Mouse (Mus musculus) embryonic stem cell, embryonic (primary cell): ENCODE measurements around the gene Atad5.

Experiments
- CTCF ChIA-PET, 4 experiments: fragments of 300-600 bp in 2 of 4; fragments of 350-600 bp in 2 of 4; sonication (Branson Sonifier 250); formaldehyde crosslinking; loops; one replicate each; lab custom pipeline; 2022; ENCODE audit warnings: inconsistent platforms in 2 of 4; lab: Charles Lee
- POLR2A ChIA-PET, 4 experiments: fragments of 300-600 bp in 2 of 4; fragments of 350-600 bp in 2 of 4; sonication (Branson Sonifier 250); formaldehyde crosslinking; loops; one replicate each; lab custom pipeline; 2022; ENCODE audit warnings: antibody characterized with exemption in 4 of 4, inconsistent platforms in 1 of 4; lab: Charles Lee

Atad5 gene

DNA sequence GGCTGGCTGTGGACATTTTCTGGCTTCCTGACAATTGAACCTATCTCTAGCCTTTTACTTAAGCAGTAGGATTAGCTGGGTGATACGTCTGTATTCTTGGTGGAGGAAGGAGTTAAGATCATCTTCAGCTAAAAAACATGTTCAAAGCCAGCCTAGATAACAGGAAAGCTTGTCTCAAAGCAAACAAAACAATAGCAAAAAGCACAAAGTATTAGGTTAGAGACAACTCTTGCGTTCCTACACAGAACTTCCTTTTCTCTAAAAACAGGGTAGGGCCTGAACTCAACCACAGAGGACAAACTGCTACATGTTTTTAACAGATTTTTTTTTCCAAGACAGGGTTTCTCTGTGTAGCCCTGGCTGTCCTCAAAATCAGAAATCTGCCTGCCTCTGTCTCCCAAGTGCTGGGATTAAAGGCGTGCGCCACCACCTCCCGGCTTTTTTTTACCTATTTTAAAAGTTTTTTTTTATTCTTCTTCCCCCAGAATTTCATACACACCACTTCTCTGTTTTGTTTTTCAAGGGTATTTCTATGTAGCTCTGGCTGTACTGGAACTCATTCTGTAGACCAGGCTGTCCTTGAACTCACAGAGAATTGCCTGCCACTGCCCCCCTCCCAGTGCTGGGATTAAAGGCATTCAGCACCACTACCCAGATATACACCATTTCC is 13.5 kb upstream of the Atad5 start:
- POLR2A ChIA-PET, result interaction anchor here (0.6 to 5.2 kb wide), 9 partner anchors 8 to 133 kb away, joined by 3 to 38 read pairs (median 3); partner anchors contain the start of gene Rnf135 (in 1 of the 4)

DNA sequence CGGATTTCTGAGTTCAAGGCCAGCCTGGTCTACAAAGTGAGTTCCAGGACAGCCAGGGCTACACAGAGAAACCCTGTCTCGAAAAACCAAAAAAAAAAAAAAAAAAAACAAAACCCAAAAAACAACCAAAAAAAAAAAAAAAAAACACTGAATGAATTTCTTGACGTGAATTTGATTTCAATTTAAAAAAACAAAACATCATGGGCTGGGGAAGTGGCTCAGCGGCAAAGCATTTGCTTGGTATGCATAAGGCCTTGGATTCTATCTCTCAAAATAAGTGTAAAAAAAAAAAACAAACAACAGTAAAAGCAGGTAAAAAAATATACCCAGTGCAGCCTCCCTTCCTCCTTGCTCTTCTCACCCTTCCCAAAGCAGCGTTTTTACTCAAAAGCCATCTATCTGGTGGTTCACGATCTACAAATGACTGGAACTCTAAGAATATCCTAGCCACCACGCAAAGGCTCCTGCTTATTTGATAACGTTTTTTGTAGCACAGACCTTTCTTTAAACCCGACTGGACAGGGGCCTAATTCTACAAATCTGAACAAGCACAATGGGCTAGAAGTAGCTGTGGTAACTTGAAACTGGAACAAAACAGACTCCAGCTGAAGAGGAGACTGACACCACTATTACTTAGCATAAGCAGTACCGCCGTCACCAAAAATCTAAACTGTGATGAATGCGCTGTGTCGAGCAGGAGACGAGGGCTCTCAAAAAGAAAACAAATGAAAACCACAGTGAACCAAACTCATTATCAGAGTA is 11.2 kb upstream of the Atad5 start:
- CTCF ChIA-PET, result interaction anchor here in 1 of 4 experiments (1.1 kb wide), 1 partner anchor 37 kb away, joined by 3 read pairs; no protein-coding TSS in a partner anchor
- POLR2A ChIA-PET, result interaction anchor here in 2 of 4 experiments (0.7 to 5.2 kb wide), 6 partner anchors 11 to 131 kb away, joined by 3 to 38 read pairs (median 3); partner anchors contain the start of gene Rhot1 (in 1 of the 2)

More for the DNA sequence above, 13.5 kb upstream of the Atad5 start:
- CTCF ChIA-PET, result no interaction called here

GRCm38 (mm10) chr11:80078831-80079230 is 10.4 kb upstream of the Atad5 start:
- POLR2A ChIA-PET, result interaction anchor here in 2 of 4 experiments (1.0 to 5.2 kb wide), 7 partner anchors 9 to 131 kb away, joined by 3 to 38 read pairs (median 3); partner anchors contain the start of genes Rhot1 (in 1 of the 2) and Suz12 (in 1 of the 2)
- CTCF ChIA-PET, result interaction anchor here in 1 of 4 experiments (1.1 kb wide), 1 partner anchor 38 kb away, joined by 3 read pairs; no protein-coding TSS in a partner anchor

- ChIA-PET POLR2A (interaction anchor here in 3 of 4 experiments (0.6 to 5.2 kb wide), 12 partner anchors 8 to 133 kb away, joined by 3 to 38 read pairs (median 4); partner anchors contain the start of gene Suz12 (in 1 of the 3)), CTCF (no interaction called here)
Observed at GRCm38 (mm10) chr11:80079751-80080150, 9.4 kb upstream of the Atad5 start.

DNA sequence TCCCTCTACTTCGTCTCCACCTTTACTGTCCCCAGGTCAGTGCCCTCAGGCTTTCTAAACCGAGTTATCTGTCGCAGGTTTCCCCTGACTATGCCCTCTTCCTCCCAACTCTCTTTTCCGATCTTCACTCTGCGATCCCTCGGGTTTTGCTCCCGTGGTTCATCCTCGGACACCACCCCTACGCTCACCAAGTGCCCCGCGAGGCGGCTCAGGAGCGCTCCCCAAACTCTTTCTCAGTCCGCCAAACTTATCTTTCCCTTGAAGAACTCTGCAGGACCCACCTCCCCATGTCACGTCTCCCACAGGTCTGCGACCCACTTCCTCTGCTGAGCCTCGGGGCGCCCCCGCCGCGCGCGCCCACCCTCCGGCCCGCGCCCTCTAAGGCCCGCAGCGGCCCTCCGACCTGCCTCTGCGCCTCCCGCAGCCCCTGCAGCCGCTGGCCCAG is 8.8 kb upstream of the Atad5 start:
- POLR2A ChIA-PET, result interaction anchor here (0.5 to 2.4 kb wide), 74 partner anchors 8 to 1082 kb away, joined by 3 to 39 read pairs (median 5); partner anchors contain the start of genes Adap2 (in 3 of the 4), Atad5 (in 3 of the 4), Rhot1 (in 3 of the 4) and Rnf135 (in 2 of the 4)
- CTCF ChIA-PET, result interaction anchor here in 2 of 4 experiments (0.8 to 1.4 kb wide), 9 partner anchors 10 to 348 kb away, joined by 3 to 7 read pairs (median 3); partner anchors contain the start of genes Psmd11 (in 1 of the 2), Rnf135 (in 1 of the 2) and Utp6 (in 1 of the 2)

DNA sequence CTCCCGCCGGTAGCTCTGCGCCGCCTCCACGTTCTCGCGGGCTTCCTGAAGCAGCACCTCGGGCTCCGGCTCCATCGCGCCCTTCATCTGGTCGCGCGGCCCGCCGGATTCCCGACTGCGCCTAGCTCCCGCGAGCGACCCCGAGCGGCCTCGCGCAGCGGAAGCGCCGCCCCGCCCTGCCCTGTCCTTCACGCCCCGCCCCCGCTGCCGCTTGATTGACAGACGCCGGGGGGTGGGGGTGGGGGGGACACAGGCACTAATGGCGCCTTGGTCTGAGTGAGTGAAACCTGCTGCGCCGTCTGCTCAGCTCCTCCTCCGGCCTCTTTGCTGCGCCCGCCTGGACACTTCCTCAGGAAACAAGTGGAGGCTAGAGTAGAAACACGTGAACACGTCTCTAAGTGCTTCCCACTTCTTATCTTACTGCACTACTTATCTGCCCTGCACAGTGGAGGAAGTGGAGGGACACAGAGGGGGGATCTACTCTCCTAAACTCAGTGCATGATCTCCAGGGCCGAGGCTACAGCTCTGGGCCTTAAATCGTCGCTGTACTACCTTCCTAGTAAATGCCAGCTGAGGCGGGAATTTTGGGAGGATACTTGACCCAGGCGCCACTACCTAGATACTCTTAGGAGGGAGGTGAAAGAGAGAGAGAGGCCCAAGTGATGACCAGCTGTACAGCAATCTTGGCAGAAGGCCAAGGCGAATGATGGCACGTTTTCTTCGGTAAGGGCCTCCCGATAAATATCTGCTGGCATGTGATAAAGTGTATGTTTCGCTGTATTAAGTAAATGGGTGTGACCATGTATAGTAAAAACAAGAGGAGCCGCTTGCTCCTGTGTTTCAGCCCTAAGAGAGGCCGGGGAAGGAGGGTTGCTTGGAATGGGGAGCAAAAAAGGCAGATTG is 8.1 kb upstream of the Atad5 start, which contains the start of gene Crlf3:
Gene Crlf3, minus strand, starts transcription at position 166 of the 903 bp plus-strand sequence.
- CTCF ChIA-PET, result interaction anchor here (0.5 to 1.4 kb wide), 11 partner anchors 9 to 347 kb away, joined by 3 to 7 read pairs (median 3); partner anchors contain the start of genes Psmd11 (in 1 of the 4), Rnf135 (in 1 of the 4) and Utp6 (in 1 of the 4)
- POLR2A ChIA-PET, result interaction anchor here (0.5 to 2.4 kb wide), 80 partner anchors 9 to 1082 kb away, joined by 3 to 39 read pairs (median 5); partner anchors contain the start of genes Adap2 (in 3 of the 4), Atad5 (in 3 of the 4), Rhot1 (in 3 of the 4) and Tefm (in 3 of the 4)

GRCm38 (mm10) chr11:80081786-80082319 is 7.3 kb upstream of the Atad5 start:
- CTCF ChIA-PET, result interaction anchor here in 3 of 4 experiments (0.6 to 1.4 kb wide), 3 partner anchors 112 to 162 kb away, joined by 3 to 4 read pairs (median 4); no protein-coding TSS in a partner anchor

DNA sequence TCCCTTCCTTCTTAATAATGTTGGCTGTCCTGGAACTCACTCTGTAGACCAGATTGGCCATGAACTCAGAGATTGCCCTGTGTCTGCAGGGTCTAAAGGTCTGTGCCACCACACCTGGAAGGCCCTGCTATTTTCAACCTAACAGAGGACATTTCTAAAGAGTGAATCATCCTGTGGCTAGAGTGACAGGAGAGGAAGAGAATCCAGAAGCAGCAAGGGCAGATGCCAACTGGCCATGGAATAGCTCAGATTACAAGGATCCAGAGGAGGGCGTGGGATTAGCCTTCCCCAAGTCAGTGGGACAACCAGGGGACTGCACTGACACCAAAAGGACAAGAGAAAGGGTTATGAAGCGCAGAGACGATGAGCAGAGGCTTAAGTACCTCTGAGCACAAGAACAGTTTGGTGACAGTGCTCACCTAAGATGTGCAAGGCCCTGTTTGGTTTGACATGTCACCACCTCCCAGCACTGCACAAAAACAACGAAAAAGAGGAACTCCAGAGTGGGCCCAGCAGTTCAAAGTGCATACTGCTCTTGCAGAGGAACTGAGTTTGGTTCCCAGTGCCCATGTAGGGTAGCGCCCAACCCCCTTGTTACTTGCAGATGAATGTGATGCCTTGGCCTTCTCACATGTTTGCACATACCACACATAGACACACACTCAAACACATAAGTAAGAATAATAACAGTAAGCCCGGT is 3.7 kb upstream of the Atad5 start:
- CTCF ChIA-PET, result interaction anchor here in 2 of 4 experiments (0.6 to 1.6 kb wide), 2 partner anchors 12 to 461 kb away, joined by 4 to 7 read pairs; no protein-coding TSS in a partner anchor
- POLR2A ChIA-PET, result no interaction called here

More at GRCm38 (mm10) chr11:80081786-80082319, 7.3 kb upstream of the Atad5 start:
- POLR2A ChIA-PET, result interaction anchor here in 3 of 4 experiments (0.7 to 2.4 kb wide), 32 partner anchors 8 to 346 kb away, joined by 3 to 39 read pairs (median 6); partner anchors contain the start of genes Tefm (in 3 of the 3), Atad5 (in 2 of the 3), Psmd11 (in 1 of the 3) and Rhot1 (in 1 of the 3)

DNA sequence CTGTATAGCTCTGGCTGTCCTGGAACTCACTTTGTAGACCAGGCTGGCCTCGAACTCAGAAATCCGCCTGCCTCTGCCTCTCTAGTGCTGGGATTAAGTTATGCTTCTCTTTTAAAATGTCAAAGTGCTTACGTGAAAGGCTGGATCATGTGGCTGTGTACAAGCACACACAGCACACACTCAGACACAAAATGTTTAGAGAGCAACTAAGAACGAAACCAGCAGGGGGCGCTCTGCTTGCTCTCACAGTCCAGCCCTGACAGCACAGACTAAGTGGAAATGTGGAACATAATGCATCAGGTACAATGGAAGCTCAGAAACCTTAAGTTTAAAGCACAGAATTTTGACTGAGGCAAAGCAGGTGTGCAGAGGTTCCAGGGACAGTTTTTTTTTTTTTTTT is 2.4 kb upstream of the Atad5 start:
- ChIA-PET POLR2A (interaction anchor here in 2 of 4 experiments (0.6 to 2.8 kb wide), 14 partner anchors 8 to 408 kb away, joined by 3 to 27 read pairs (median 4); partner anchors contain the start of gene Rnf135 (in 1 of the 2)), CTCF (interaction anchor here in 3 of 4 experiments (0.6 to 1.6 kb wide), 11 partner anchors 8 to 122 kb away, joined by 3 to 7 read pairs (median 4); partner anchors contain the start of genes Rhot1 (in 1 of the 3) and Rnf135 (in 1 of the 3))

- POLR2A ChIA-PET, result interaction anchor here (0.6 to 3.3 kb wide), 29 partner anchors 8 to 355 kb away, joined by 3 to 28 read pairs (median 4); partner anchors contain the start of genes Crlf3 (in 3 of the 4), Adap2 (in 1 of the 4), Rhot1 (in 1 of the 4) and Rnf135 (in 1 of the 4)
- CTCF ChIA-PET, result interaction anchor here in 1 of 4 experiments (0.6 kb wide), 1 partner anchor 9 kb away, joined by 3 read pairs; the partner anchor contains the start of gene Crlf3
Observed at GRCm38 (mm10) chr11:80089817-80090214, 616 bp downstream of the Atad5 start.

DNA sequence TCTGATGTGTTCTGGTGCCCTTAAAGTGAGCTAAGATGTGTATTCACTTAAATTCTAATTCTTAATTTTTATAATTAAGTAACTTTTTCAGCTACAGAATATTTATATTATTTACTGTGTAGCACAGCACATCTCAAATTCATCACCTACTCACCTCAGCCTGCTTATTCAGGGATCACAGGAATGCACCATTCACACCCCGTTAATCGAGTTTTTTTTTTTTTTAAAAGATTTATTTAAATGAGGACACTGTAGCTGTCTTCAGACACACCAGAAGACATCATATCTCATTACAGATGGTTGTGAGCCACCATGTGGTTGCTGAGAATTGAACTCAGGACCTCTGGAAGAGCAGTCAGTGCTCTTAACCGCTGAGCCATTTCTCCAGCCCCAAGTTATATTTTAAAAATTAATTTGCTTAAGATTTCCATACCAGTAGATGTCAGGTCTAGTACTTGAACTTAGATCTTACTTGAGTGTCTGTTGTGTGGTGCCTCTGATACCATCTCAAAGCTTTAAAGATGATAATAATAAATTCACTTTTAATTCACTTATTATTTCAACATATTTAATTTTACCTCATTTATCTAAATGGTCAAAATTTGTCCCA is 1.5 kb downstream of the Atad5 start:
- ChIA-PET CTCF (interaction anchor here in 1 of 4 experiments (0.6 kb wide), 1 partner anchor 10 kb away, joined by 3 read pairs; the partner anchor contains the start of gene Crlf3), POLR2A (interaction anchor here in 3 of 4 experiments (0.6 to 3.3 kb wide), 27 partner anchors 7 to 354 kb away, joined by 3 to 28 read pairs (median 4); partner anchors contain the start of genes Crlf3 (in 2 of the 3), Adap2 (in 1 of the 3), Rhot1 (in 1 of the 3) and Rnf135 (in 1 of the 3))

GRCm38 (mm10) chr11:80098444-80099056 is 9.3 kb downstream of the Atad5 start:
- ChIA-PET POLR2A (interaction anchor here in 3 of 4 experiments (0.7 to 5.1 kb wide), 23 partner anchors 8 to 125 kb away, joined by 3 to 29 read pairs (median 5); partner anchors contain the start of genes Atad5 (in 2 of the 3), Crlf3 (in 2 of the 3) and Rnf135 (in 1 of the 3)), CTCF (interaction anchor here (0.6 to 2.0 kb wide), 4 partner anchors 11 to 110 kb away, joined by 3 to 7 read pairs (median 4); partner anchors contain the start of gene Rhot1 (in 1 of the 4))

DNA sequence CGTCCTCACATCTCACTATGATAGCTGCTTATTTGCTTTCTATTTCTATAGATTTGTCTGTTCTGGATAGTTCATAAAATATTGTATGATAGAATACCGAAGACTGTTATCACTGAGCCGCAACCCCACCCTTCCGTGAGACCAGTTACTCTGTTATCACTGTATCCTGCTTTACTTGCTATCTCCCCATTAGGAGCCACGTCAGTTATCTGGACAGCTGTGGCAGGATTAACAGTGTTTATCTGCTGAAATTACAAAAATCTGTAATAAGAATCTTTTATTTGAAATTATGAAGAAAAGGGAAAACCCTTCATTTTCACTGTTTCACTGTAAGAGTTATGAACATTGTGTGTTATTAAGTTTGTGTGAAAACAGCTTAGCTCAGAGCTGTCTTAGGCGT is 12.1 kb downstream of the Atad5 start:
- POLR2A ChIA-PET, result interaction anchor here in 1 of 4 experiments (0.9 to 3.1 kb wide), 5 partner anchors 13 to 35 kb away, joined by 3 to 14 read pairs (median 3); no protein-coding TSS in a partner anchor
- CTCF ChIA-PET, result interaction anchor here in 1 of 4 experiments (0.5 kb wide), 1 partner anchor 14 kb away, joined by 4 read pairs; no protein-coding TSS in a partner anchor

GRCm38 (mm10) chr11:80104407-80104806 is 15.2 kb downstream of the Atad5 start:
- POLR2A ChIA-PET, result interaction anchor here in 3 of 4 experiments (0.5 to 1.9 kb wide), 9 partner anchors 10 to 461 kb away, joined by 3 to 8 read pairs (median 4); partner anchors contain the start of gene Crlf3 (in 1 of the 3)
- CTCF ChIA-PET, result interaction anchor here in 1 of 4 experiments (0.6 to 0.7 kb wide), 2 partner anchors 125 to 1632 kb away, joined by 8 to 9 read pairs; no protein-coding TSS in a partner anchor
